Mouse (Mus musculus) midbrain, embryonic 10.5 days (tissue): ENCODE results near the gene Gm21970. TPM values are rescaled to one million over a fixed set of nuclear protein-coding genes. Genes with fewer than 3 reads are reported as not detected.

Experiments
- DNase-seq: peaks from one replicate; pipeline ENCODE4 v3.0.0-alpha.2; 2017; ENCODE audit warnings: low spot score
- H3K27ac ChIP-seq: fragments of 300-500 bp; sonication (generic); replicated peaks from 2 replicates; pipeline ENCODE4 v1.5.1; 2016; ENCODE audit warnings: mild to moderate bottlenecking
- H3K27me3 ChIP-seq: fragments of 300-500 bp; sonication (generic); 2 replicates; pipeline ENCODE4 v1.6.1; 2016; ENCODE audit warnings: low read depth, mild to moderate bottlenecking; ENCODE audit not compliant: poor library complexity, severe bottlenecking
- H3K36me3 ChIP-seq: fragments of 300-500 bp; sonication (generic); 2 replicates; pipeline ENCODE4 v1.6.1; 2016; ENCODE audit warnings: mild to moderate bottlenecking, moderate library complexity
- H3K4me1 ChIP-seq: fragments of 300-500 bp; sonication (generic); 2 replicates; pipeline ENCODE4 v1.6.1; 2016
- H3K4me3 ChIP-seq: fragments of 300-500 bp; sonication (generic); 2 replicates; pipeline ENCODE4 v1.5.1; 2016; ENCODE audit warnings: mild to moderate bottlenecking, moderate library complexity
- H3K9me3 ChIP-seq: fragments of 300-500 bp; sonication (generic); replicated peaks from 2 replicates; pipeline ENCODE4 v1.6.1; 2016; ENCODE audit warnings: mild to moderate bottlenecking
- WGBS: fragments of 180-500 bp; shearing (Covaris S2); methylation state at CpG from one replicate; pipeline ENCODE4 v1.1.7; 2016; 5-methylcytosine and 5-hydroxymethylcytosine counted together
- polyA plus RNA-seq: library from polyadenylated mRNA; unstranded; fragments of >200 nt; fragmentation: Nextera tagmentation; extraction: Ambion mirVana; gene quantifications from 2 replicates; pipeline ENCODE4 v1.2.1, GENCODE M21; 2016

Gene Gm21970
- polyA plus RNA-seq, 1 experiment from 2014 or later = not detected

DNA sequence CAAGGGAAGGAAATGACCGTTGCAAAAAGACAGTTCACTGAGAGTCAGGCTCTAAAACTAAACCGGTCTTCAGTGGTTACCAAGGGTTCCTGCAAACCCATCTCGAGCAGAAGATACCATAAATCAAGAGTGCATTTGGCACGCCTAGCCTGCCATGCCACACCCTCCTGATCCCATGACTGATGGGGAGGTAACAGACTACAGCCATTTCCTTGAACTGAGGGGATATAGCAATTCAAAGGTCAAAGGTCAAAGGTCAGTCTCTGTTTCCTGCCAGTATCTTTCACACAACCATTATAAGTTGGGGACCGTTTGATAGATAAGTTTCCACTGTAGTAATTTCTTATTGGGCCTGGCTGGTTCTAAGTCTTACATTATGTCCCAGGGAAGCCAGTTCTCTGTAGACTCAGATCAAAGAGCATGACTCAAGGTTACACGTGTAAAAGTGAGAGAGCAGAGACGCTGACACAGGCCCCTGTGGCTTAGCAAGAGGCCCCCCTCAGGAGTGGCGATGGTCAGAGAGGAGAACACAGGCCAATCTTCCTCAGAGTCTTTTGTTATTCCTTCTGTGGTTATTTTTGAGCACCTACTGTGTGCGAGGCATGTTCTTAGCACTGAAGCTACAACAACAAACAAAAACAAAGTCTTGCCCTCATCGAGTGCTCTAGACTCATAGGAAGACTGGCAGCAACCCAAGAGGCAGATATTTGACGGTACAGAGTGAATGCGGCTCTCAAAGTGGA is 21.8 kb downstream of the Gm21970 start:
- H3K27me3 ChIP-seq = no peaks in the 10 kb centered on the region
- 82% methylated on average over 12 of the region's 12 CpGs for WGBS
- H3K4me1 ChIP-seq = no peaks in the 10 kb centered on the region
- H3K9me3 ChIP-seq = no peaks in the 10 kb centered on the region
- no peak overlapping the region for H3K4me3 ChIP-seq
- H3K27ac ChIP-seq = no peak overlapping the region
- DNase-seq = no peak
- no peaks in the 10 kb centered on the region for H3K36me3 ChIP-seq

GRCm38 (mm10) chr16:91415391-91416189 is 24.1 kb downstream of the Gm21970 start:
- no peak for DNase-seq
- H3K27me3 ChIP-seq = no peaks in the 10 kb centered on the region
- WGBS = 90% methylated on average over 9 of the region's 9 CpGs
- H3K4me1 ChIP-seq = no peaks in the 10 kb centered on the region
- H3K9me3 ChIP-seq = no peaks in the 10 kb centered on the region
- no peaks in the 10 kb centered on the region for H3K36me3 ChIP-seq
- H3K27ac ChIP-seq = no peak overlapping the region
- no peak overlapping the region for H3K4me3 ChIP-seq

GRCm38 (mm10) chr16:91416357-91416756 is 24.8 kb downstream of the Gm21970 start:
- H3K9me3 ChIP-seq = no peaks in the 10 kb centered on the region
- H3K4me1 ChIP-seq = no peaks in the 10 kb centered on the region
- no peak overlapping the region for H3K27ac ChIP-seq
- no peaks in the 10 kb centered on the region for H3K36me3 ChIP-seq
- 97% methylated on average over 6 of the region's 6 CpGs for WGBS
- H3K27me3 ChIP-seq = no peaks in the 10 kb centered on the region
- H3K4me3 ChIP-seq = no peak overlapping the region
- DNase-seq = no peak

GRCm38 (mm10) chr16:91416938-91417337 is 25.4 kb downstream of the Gm21970 start:
- Histone ChIP-seq H3K27ac (no peak overlapping the region), H3K27me3 (no peaks in the 10 kb centered on the region), H3K36me3 (no peaks in the 10 kb centered on the region), H3K9me3 (no peaks in the 10 kb centered on the region), H3K4me1 (no peaks in the 10 kb centered on the region), H3K4me3 (no peak overlapping the region)
- no peak for DNase-seq
- 86% methylated on average over 7 of the region's 7 CpGs for WGBS

DNA sequence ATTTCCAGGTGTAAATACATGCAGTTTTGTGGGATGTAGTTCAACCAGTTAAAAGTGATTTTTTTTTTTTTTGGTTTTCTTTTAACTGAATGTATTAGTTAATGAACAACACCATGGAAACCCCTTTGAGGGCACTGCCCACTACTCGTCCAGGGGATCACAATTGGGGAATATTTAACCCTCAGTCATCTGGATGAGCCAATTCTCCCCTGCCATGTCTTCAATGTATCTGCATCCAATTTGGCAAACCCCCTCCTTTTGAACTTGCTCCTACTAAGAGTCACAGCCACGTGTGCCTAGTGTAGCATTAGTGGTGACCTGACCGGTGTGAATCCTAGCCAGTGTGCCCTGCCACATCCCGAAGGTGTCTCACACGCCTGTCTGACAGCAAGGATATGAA is 27.0 kb downstream of the Gm21970 start:
- H3K9me3 ChIP-seq = no peaks in the 10 kb centered on the region
- no peak for DNase-seq
- H3K4me1 ChIP-seq = no peaks in the 10 kb centered on the region
- no peak overlapping the region for H3K4me3 ChIP-seq
- H3K27me3 ChIP-seq = no peaks in the 10 kb centered on the region
- 71% methylated on average over 5 of the region's 5 CpGs for WGBS
- H3K27ac ChIP-seq = no peak overlapping the region
- no peaks in the 10 kb centered on the region for H3K36me3 ChIP-seq

GRCm38 (mm10) chr16:91425816-91426215 is 34.3 kb downstream of the Gm21970 start:
- DNase-seq = no peak
- 95% methylated on average over 6 of the region's 6 CpGs for WGBS
- 0 out of 2 replicates have a peak, but pooled peaks cover 3% of the 10 kb centered on the region for H3K36me3 ChIP-seq
- no peaks in the 10 kb centered on the region for H3K9me3 ChIP-seq
- H3K27me3 ChIP-seq = no peaks in the 10 kb centered on the region
- H3K4me1 ChIP-seq = no peaks in the 10 kb centered on the region
- no peak overlapping the region for H3K4me3 ChIP-seq
- no peak overlapping the region for H3K27ac ChIP-seq

DNA sequence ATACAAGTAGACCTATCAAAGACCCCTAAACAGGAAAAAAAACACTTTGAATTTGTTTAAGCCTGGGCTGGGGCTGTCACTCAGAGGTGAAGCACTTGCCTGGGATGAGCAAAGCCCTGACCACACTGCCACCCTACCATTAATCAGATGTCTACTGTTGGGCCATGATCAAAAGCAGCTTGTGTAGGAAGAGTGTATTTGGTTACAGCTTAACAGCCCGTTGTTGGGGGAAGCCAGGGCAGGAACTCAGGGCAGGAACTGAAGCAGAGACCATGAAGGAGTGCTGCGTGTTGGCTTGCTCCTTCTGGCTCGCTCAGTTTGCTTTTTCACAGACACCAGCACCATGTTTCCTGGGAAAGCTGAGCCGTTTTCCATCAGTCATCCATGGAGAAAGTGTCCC is 35.1 kb downstream of the Gm21970 start:
- no peaks in the 10 kb centered on the region for H3K4me1 ChIP-seq
- no peak for DNase-seq
- H3K27ac ChIP-seq = no peak overlapping the region
- no peaks in the 10 kb centered on the region for H3K27me3 ChIP-seq
- H3K4me3 ChIP-seq = no peak overlapping the region
- H3K9me3 ChIP-seq = no peaks in the 10 kb centered on the region
- 0 out of 2 replicates have a peak, but pooled peaks cover 3% of the 10 kb centered on the region for H3K36me3 ChIP-seq
- WGBS = 85% methylated on average over 4 of the region's 4 CpGs

- H3K27ac ChIP-seq = no peak overlapping the region
- H3K36me3 ChIP-seq = 0 out of 2 replicates have a peak, but pooled peaks cover 3% of the 10 kb centered on the region
- no peaks in the 10 kb centered on the region for H3K27me3 ChIP-seq
- 76% methylated on average over 5 of the region's 5 CpGs for WGBS
- H3K4me1 ChIP-seq = peaks cover under 1% of the 10 kb centered on the region; the same call in 1 of the 2 replicates
- H3K4me3 ChIP-seq = no peak overlapping the region
- no peaks in the 10 kb centered on the region for H3K9me3 ChIP-seq
- DNase-seq = no peak
Measured at GRCm38 (mm10) chr16:91427461-91427860, 35.9 kb downstream of the Gm21970 start.

- Histone ChIP-seq H3K4me1 (peaks cover 9% of the 10 kb centered on the region), H3K4me3 (no peak overlapping the region), H3K27ac (no peak overlapping the region), H3K9me3 (no peaks in the 10 kb centered on the region), H3K36me3 (0 out of 2 replicates have a peak, but pooled peaks cover 3% of the 10 kb centered on the region), H3K27me3 (no peaks in the 10 kb centered on the region)
- no peak for DNase-seq
- WGBS = 78% methylated on average over 8 of the region's 8 CpGs
Measured at GRCm38 (mm10) chr16:91428259-91428865, 36.8 kb downstream of the Gm21970 start.

DNA sequence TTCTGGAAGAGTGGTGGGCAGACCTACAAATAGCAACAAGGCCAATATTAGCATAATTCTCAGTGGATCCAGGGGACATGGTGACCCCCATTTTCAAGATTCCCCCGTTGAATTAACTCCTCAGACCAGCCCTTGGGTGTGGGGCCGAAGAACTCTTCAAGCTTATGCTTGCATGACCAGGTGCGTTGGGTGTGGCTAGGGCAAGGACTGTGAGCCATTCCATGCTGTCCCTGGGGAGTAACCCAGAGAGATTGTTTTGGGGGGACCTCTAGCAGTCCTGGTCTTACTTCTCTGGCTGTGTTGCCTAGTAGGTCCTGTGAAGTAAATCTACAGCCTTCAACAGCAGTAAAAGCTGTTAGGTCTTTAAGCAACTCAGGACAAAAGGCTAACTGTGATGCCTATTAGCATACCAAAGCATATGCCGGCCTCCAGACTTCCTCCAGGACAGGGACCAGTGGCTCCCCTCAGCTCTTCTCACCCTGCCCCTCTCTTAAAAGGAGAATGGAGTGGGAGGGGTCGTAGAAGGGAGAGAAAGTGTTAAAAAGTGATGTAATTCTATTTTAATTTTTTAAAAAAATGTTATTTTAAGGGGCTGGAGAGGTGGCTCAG is 41.3 kb downstream of the Gm21970 start:
- WGBS = 29% methylated on average over 5 of the region's 5 CpGs
- no peaks in the 10 kb centered on the region for H3K27me3 ChIP-seq
- H3K9me3 ChIP-seq = no peaks in the 10 kb centered on the region
- peaks cover 13% of the 10 kb centered on the region for H3K4me1 ChIP-seq
- DNase-seq = no peak
- no peak overlapping the region for H3K4me3 ChIP-seq
- H3K27ac ChIP-seq = no peak overlapping the region
- H3K36me3 ChIP-seq = no peaks in the 10 kb centered on the region

DNA sequence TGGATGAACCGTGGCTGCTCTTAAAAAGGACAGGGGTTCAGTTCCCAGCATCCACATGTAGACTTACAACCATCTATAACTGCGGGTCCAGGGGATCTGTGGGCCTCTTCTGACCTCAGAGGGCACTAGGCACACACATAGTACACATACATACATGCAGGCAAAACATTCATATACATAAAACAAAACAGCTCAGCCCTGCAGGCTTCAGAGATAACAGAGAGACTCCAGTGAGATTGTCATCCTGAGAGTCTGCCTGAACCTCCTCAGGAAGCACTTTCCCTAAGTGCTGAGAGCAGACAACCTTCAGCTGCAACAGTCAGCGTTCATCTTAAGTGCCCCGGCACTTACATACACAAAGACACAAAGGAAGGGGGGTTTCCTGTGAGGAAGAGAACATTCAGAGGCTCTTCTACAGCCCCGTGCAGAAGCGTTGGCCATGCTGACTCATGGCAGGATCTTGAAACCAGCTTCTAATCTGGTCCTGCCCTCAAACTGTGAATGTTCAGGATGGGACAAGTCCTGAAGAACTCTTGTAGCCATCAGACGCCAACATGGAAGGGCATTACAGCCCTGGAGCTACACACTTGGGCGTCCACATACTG is 41.9 kb downstream of the Gm21970 start:
- H3K4me3 ChIP-seq = no peak overlapping the region
- DNase-seq = no peak
- H3K27me3 ChIP-seq = no peaks in the 10 kb centered on the region
- H3K27ac ChIP-seq = 0 out of 2 replicates have a peak overlapping the region, but pooled peaks have one; percentile 28
- 67% methylated on average over 8 of the region's 8 CpGs for WGBS
- no peaks in the 10 kb centered on the region for H3K36me3 ChIP-seq
- H3K4me1 ChIP-seq = peaks cover 13% of the 10 kb centered on the region
- no peaks in the 10 kb centered on the region for H3K9me3 ChIP-seq

DNA sequence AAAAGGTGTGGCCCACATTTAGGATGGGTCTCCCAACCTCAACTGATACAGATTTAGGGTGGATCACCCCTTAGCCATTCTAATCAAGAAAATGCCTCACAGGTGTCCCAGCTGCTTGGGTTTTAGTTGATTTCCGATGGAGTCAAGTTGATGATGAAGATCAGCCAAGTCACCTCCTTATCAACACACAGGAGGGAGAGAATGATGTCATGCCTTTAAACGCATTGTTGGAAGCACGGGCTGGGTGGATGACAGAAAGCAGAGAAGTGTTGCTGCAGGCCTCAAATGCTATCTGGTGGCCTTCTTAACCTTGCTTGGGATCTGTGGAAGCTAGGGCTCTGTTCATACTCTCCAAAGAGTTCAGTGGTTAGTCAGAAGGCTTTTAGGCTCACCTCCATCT is 42.6 kb downstream of the Gm21970 start:
- Histone ChIP-seq H3K36me3 (no peaks in the 10 kb centered on the region), H3K27me3 (no peaks in the 10 kb centered on the region), H3K9me3 (no peaks in the 10 kb centered on the region), H3K27ac (no peak overlapping the region), H3K4me3 (no peak overlapping the region), H3K4me1 (peaks cover 13% of the 10 kb centered on the region)
- DNase-seq = no peak
- WGBS = 91% methylated on average over 3 of the region's 3 CpGs
